Mouse (Mus musculus): ENCODE results near the gene Gpx4. TPM values are rescaled to one million over a fixed set of nuclear protein-coding genes. Genes with fewer than 3 reads are reported as not detected.

The Gpx4 gene
- polyA plus RNA-seq, 1 experiment, result 551 TPM

DNA sequence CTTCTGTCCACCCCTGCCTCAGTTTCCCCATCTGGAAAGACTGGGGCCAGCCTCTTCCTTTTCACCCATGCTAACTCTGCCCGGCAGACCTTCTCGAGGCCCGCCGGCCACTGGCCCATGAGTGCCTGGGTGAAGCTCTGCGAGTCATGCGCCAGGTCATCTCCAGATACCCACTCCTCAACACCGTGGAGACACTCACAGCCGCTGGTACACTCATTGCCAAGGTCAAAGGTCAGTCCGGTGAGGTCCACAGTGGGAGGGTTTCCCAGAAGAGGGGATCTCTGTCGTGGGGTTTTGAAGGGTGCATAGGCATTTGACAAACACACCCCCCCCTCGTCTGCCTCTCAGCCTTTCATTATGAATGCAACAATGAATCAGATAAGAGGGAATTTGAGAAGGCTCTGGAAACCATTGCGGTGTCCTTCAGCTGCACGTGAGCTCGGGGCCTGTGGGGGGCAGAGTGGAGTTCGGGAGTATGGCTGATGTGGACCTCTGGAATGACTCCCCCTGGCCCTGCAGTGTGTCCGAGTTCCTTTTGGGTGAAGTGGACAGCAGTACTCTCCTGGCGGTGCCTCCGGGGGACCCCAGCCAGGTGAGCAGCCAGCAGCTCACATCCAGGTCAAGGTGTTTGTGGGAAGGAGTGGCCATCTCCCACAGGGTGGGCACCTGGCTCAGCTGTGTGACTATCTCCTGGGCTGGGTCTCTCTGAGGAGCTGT, 26.2 kb upstream of the Gpx4 start:
- no peaks in the 10 kb centered on the region for H3K9me3 ChIP-seq (ENCODE audit: control insufficient read depth, low read length)
- no peak overlapping the region for H3K4me3 ChIP-seq (replicated peaks)
- peaks cover 3% of the 10 kb centered on the region; the same call in 1 of the 2 replicates for H3K27me3 ChIP-seq (ENCODE audit: control insufficient read depth)
- TF ChIP-seq TAL1 (IDR thresholded peaks at IDR 0.05; ENCODE audit: low read length), result no peak
- no peak for TF ChIP-seq GATA1 (IDR thresholded peaks at IDR 0.05; ENCODE audit: low read length)
- H3K4me1 ChIP-seq (ENCODE audit: control insufficient read depth), result peaks cover 70% of the 10 kb centered on the region
- peaks cover 51% of the 10 kb centered on the region for H3K36me3 ChIP-seq (ENCODE audit: control insufficient read depth)

DNA sequence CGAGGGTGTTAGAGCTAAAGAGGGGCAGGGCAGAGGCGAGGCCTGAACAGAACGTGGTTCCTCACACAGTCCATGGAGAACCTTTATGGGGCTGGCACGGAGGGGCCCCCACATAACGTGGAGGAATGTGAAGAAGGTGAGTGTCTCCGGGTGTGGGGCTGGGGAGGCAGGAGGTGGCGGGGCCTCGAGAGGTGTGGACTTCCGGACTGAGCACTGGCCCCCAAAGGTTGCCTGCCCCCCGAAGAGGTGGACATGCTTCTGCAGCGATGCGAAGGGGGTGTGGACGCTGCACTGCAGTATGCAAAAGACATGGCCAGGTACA, 25.7 kb upstream of the Gpx4 start:
- TF ChIP-seq GATA1 (IDR thresholded peaks at IDR 0.05; ENCODE audit: low read length), result no peak
- no peak for TF ChIP-seq TAL1 (IDR thresholded peaks at IDR 0.05; ENCODE audit: low read length)
- H3K27me3 ChIP-seq (ENCODE audit: control insufficient read depth), result peaks cover 3% of the 10 kb centered on the region; the same call in 1 of the 2 replicates
- H3K4me1 ChIP-seq (ENCODE audit: control insufficient read depth), result peaks cover 70% of the 10 kb centered on the region
- no peaks in the 10 kb centered on the region for H3K9me3 ChIP-seq (ENCODE audit: control insufficient read depth, low read length)
- no peak overlapping the region for H3K4me3 ChIP-seq (replicated peaks)
- peaks cover 51% of the 10 kb centered on the region for H3K36me3 ChIP-seq (ENCODE audit: control insufficient read depth)

DNA sequence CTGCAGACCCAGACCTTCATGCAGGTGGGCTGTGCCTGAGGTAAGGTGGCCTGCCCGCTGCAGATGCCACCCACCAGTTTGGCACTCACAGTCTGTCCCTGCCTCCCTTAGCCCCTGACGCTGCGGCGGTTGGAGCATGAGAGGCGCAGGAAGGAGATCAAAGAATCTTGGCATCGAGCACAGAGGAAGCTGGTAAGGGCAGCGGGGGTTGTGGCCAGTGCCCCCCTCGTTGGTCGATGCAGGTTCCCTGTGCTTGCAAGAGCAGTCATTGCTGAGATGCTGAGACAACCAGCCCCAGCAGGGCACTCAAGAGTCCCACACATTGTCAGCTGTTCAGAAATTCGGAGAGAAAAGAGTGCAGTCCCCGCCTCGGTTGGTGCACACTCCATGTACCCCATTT, 24.8 kb upstream of the Gpx4 start:
- Histone ChIP-seq H3K36me3 (ENCODE audit: control insufficient read depth) (peaks cover 57% of the 10 kb centered on the region), H3K9me3 (ENCODE audit: control insufficient read depth, low read length) (no peaks in the 10 kb centered on the region), H3K27me3 (ENCODE audit: control insufficient read depth) (peaks cover 3% of the 10 kb centered on the region; the same call in 1 of the 2 replicates), H3K4me3 (replicated peaks) (no peak overlapping the region), H3K4me1 (ENCODE audit: control insufficient read depth) (peaks cover 69% of the 10 kb centered on the region)
- no peak for TF ChIP-seq TAL1 (IDR thresholded peaks at IDR 0.05; ENCODE audit: low read length)
- TF ChIP-seq GATA1 (IDR thresholded peaks at IDR 0.05; ENCODE audit: low read length), result no peak

DNA sequence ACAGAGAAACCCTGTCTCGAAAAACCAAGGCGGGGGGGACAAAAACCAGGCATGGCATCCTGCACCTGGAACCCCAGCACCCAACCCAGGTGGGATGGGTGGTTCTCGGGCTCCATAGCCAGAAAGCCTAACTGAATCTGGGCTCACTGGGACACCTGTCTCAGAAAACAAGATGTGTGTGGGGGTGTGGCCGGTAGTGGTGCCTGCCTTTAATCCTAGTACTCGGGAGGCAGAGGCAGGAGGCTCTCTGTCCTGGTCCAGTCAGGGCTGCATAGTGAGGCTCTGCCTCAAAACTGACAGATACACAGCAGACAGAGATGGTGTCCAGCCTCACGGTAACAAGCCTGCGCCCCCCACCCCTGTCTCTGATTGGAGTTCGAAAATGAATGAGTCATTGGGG, 24.2 kb upstream of the Gpx4 start:
- peaks cover 3% of the 10 kb centered on the region; the same call in 1 of the 2 replicates for H3K27me3 ChIP-seq (ENCODE audit: control insufficient read depth)
- no peak overlapping the region for H3K4me3 ChIP-seq (replicated peaks)
- H3K9me3 ChIP-seq (ENCODE audit: control insufficient read depth, low read length), result no peaks in the 10 kb centered on the region
- H3K4me1 ChIP-seq (ENCODE audit: control insufficient read depth), result peaks cover 69% of the 10 kb centered on the region
- H3K36me3 ChIP-seq (ENCODE audit: control insufficient read depth), result peaks cover 62% of the 10 kb centered on the region
- TF ChIP-seq TAL1 (IDR thresholded peaks at IDR 0.05; ENCODE audit: low read length), result no peak
- TF ChIP-seq GATA1 (IDR thresholded peaks at IDR 0.05; ENCODE audit: low read length), result no peak

DNA sequence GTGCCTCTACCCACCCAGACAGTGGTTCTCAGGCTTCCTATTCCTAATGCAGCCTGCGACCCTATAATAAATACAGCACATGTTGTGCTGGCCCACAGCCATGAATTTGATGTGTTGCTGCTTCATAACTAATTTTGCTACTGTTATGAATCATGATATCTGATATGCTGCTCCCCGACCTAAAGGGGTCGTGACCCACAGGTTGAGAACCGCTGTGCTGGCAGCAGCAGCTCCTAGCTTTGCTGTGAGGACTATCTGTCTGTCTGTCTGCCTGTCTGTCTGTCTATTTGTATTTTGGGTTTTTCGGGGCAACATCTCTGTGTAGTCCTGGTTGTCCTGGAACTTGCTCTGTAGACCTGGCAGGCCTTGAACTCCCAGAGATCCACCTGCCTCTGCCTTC, 23.2 kb upstream of the Gpx4 start:
- TF ChIP-seq GATA1 (IDR thresholded peaks at IDR 0.05; ENCODE audit: low read length) (no peak), TAL1 (IDR thresholded peaks at IDR 0.05; ENCODE audit: low read length) (no peak)
- Histone ChIP-seq H3K27me3 (ENCODE audit: control insufficient read depth) (peaks cover 3% of the 10 kb centered on the region; the same call in 1 of the 2 replicates), H3K36me3 (ENCODE audit: control insufficient read depth) (peaks cover 69% of the 10 kb centered on the region), H3K9me3 (ENCODE audit: control insufficient read depth, low read length) (no peaks in the 10 kb centered on the region), H3K4me1 (ENCODE audit: control insufficient read depth) (peaks cover 72% of the 10 kb centered on the region), H3K4me3 (replicated peaks) (no peak overlapping the region)

DNA sequence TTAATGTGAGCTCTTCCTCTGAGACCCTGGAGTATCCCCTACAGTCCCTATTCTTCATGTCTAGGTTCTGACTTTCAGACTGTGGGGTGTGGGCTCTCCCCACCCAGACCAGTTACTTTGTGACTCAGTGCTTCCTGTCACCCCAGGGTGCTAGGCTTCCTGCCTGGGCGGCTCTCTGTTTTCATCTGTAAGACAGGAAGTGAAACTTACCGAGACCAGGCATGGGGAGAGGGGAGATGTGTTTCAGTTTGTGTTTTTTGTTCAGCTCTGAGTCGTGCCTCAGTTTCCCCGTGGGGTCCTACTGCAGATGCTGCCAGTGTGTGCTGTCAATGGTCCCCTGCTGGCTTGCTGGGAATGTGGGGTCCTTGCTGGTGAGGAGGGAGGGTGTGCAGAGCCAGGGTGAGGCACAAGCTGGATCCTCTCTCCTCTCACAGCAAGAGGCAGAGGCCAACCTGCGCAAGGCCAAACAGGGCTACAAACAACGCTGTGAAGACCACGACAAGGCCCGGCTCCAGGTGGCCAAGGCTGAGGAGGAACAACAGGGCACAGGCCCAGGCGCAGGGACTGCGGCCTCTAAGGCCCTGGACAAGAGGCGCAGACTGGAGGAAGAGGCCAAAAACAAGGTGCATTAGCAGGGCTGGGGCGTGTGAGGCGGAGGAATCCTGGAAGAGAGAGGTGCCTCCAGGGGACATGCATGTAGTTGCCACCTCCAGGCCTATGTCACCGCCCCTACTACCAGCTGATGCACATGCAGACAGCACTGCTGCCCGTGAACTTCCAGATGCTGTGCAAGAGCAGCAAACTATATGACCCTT, 22.5 kb upstream of the Gpx4 start:
- TF ChIP-seq TAL1 (IDR thresholded peaks at IDR 0.05; ENCODE audit: low read length), result no peak
- no peak for TF ChIP-seq GATA1 (IDR thresholded peaks at IDR 0.05; ENCODE audit: low read length)
- H3K4me1 ChIP-seq (ENCODE audit: control insufficient read depth), result peaks cover 66% of the 10 kb centered on the region
- peaks cover 74% of the 10 kb centered on the region for H3K36me3 ChIP-seq (ENCODE audit: control insufficient read depth)
- H3K4me3 ChIP-seq (replicated peaks), result no peak overlapping the region
- no peaks in the 10 kb centered on the region for H3K9me3 ChIP-seq (ENCODE audit: control insufficient read depth, low read length)
- H3K27me3 ChIP-seq (ENCODE audit: control insufficient read depth), result peaks cover 3% of the 10 kb centered on the region; the same call in 1 of the 2 replicates

DNA sequence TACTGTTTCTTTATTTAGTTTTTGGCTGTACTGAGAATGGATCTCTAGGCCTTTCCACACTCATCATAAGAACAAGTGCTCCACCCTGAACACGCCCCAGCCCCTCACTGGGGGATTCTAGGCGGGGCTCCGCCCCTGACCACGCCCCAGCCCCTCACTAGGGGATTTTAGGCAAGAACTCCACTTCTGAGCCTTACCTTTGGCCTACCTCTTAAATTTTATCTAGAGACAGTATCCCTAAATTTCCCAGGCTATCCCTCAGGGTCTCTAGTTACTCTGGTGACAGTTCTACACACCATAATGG, 22.0 kb upstream of the Gpx4 start:
- no peak overlapping the region for H3K4me3 ChIP-seq (replicated peaks)

DNA sequence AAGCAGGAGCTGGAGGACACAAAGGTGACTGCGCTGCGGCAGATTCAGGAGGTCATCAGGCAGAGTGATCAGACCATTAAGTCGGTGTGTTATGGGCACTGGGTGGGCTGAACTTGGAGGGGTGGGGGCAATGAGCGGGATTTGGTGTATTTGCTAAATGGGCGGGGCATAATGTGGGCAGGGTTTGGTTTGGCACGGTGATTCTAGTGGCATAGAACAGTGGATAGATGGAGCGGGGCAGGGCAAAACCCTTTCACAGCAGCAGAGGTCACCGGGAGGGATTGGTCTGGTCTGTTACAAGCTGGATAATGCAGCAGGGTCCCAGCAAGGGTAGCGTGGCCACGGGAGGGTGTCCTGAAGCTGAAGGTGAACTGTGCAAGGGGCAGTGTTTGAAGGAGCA, 21.5 kb upstream of the Gpx4 start:
- TF ChIP-seq TAL1 (IDR thresholded peaks at IDR 0.05; ENCODE audit: low read length), result no peak
- no peak for TF ChIP-seq GATA1 (IDR thresholded peaks at IDR 0.05; ENCODE audit: low read length)
- Histone ChIP-seq H3K4me1 (ENCODE audit: control insufficient read depth) (peaks cover 57% of the 10 kb centered on the region), H3K9me3 (ENCODE audit: control insufficient read depth, low read length) (no peaks in the 10 kb centered on the region), H3K27me3 (ENCODE audit: control insufficient read depth) (no peaks in the 10 kb centered on the region), H3K4me3 (replicated peaks) (no peak overlapping the region), H3K36me3 (ENCODE audit: control insufficient read depth) (peaks cover 72% of the 10 kb centered on the region)

More for the DNA sequence above, 22.0 kb upstream of the Gpx4 start:
- H3K36me3 ChIP-seq (ENCODE audit: control insufficient read depth), result peaks cover 72% of the 10 kb centered on the region
- H3K27me3 ChIP-seq (ENCODE audit: control insufficient read depth), result no peaks in the 10 kb centered on the region
- TF ChIP-seq GATA1 (IDR thresholded peaks at IDR 0.05; ENCODE audit: low read length), result no peak
- TF ChIP-seq TAL1 (IDR thresholded peaks at IDR 0.05; ENCODE audit: low read length), result no peak
- H3K4me1 ChIP-seq (ENCODE audit: control insufficient read depth), result peaks cover 61% of the 10 kb centered on the region
- no peaks in the 10 kb centered on the region for H3K9me3 ChIP-seq (ENCODE audit: control insufficient read depth, low read length)

DNA sequence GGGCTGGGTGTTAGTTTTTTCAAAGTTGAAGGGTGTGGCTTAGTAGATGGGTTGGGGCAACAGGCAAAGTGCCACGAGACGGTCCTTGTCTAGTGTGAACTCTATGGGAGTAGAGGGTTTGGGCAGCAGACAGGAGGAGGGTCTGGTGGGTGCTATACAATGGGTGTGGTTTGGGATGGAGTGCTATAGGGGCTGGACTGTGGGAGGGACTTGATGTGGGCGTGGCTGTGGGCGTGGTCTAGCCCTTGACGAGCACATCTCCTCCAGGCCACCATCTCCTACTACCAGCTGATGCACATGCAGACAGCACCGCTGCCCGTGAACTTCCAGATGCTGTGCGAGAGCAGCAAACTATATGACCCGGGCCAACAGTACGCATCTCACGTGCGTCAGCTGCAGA, 21.1 kb upstream of the Gpx4 start:
- H3K36me3 ChIP-seq (ENCODE audit: control insufficient read depth), result peaks cover 72% of the 10 kb centered on the region
- TF ChIP-seq GATA1 (IDR thresholded peaks at IDR 0.05; ENCODE audit: low read length), result no peak
- TF ChIP-seq TAL1 (IDR thresholded peaks at IDR 0.05; ENCODE audit: low read length), result no peak
- no peaks in the 10 kb centered on the region for H3K27me3 ChIP-seq (ENCODE audit: control insufficient read depth)
- peaks cover 53% of the 10 kb centered on the region for H3K4me1 ChIP-seq (ENCODE audit: control insufficient read depth)
- H3K4me3 ChIP-seq (replicated peaks), result no peak overlapping the region
- no peaks in the 10 kb centered on the region for H3K9me3 ChIP-seq (ENCODE audit: control insufficient read depth, low read length)

All from erythroblast, embryonic 14.5 days (primary cell).